Comparison of ENCODE assay signal across 8 mouse cellular contexts in genomic region chr8:70585258-70585652, GRCm38 (mm10). TPM values are rescaled to one million over a fixed set of nuclear protein-coding genes. Genes with fewer than 3 reads are reported as not detected.
A peak's percentile ranks its signal among the peaks of the same experiment; 100 is the strongest.
DNase-seq lines count a peak whose midpoint lies in the region; ATAC-seq lines count a peak whose summit lies in the region.

No protein-coding gene starts in this region.

- H3K27me3 ChIP-seq in forebrain, embryonic 10.5 days (ENCODE audit: poor library complexity, severe bottlenecking) = no peaks in the 10 kb centered on the region
- no peaks in the 10 kb centered on the region for H3K27me3 ChIP-seq in hindbrain, embryonic 11.5 days (ENCODE audit: control insufficient read depth, insufficient read depth, low read length)
- no peaks in the 10 kb centered on the region for H3K27me3 ChIP-seq in limb, embryonic 12.5 days
- H3K27me3 ChIP-seq in midbrain, embryonic 14.5 days (ENCODE audit: control insufficient read depth, insufficient read depth, low read length) = no peaks in the 10 kb centered on the region

- ATAC-seq in hindbrain, embryonic 11.5 days (ENCODE audit: low FRiP score) = peak; percentile 58; the same call in 1 of the 2 replicates
- 0 out of 2 replicates have a peak, but pooled peaks have one; percentile 13 for ATAC-seq in limb, embryonic 12.5 days (ENCODE audit: insufficient number of reproducible peaks, insufficient read depth, low FRiP score, low TSS enrichment, low read depth)
- peak; percentile 46 for ATAC-seq in midbrain, embryonic 14.5 days (ENCODE audit: low FRiP score, low TSS enrichment)

- H3K36me3 ChIP-seq in forebrain, embryonic 10.5 days (replicated peaks) = peaks cover 99% of the 10 kb centered on the region
- H3K36me3 ChIP-seq in hindbrain, embryonic 11.5 days (ENCODE audit: control insufficient read depth, insufficient read depth, low read length) = peaks cover 10% of the 10 kb centered on the region
- H3K36me3 ChIP-seq in limb, embryonic 12.5 days = peaks cover 98% of the 10 kb centered on the region
- H3K36me3 ChIP-seq in midbrain, embryonic 14.5 days (ENCODE audit: control insufficient read depth, insufficient read depth, low read length) = peaks cover 88% of the 10 kb centered on the region

- H3K9ac ChIP-seq in hindbrain, embryonic 11.5 days (ENCODE audit: low read depth, low read length) = no peak overlapping the region
- no peak overlapping the region for H3K9ac ChIP-seq in limb, embryonic 12.5 days (replicated peaks)
- H3K9ac ChIP-seq in midbrain, embryonic 14.5 days (replicated peaks; ENCODE audit: low read length) = no peak overlapping the region

- H3K4me1 ChIP-seq in forebrain, embryonic 10.5 days = no peaks in the 10 kb centered on the region
- H3K4me1 ChIP-seq in hindbrain, embryonic 11.5 days (replicated peaks; ENCODE audit: control insufficient read depth, insufficient read depth, low read length) = no peaks in the 10 kb centered on the region
- H3K4me1 ChIP-seq in limb, embryonic 12.5 days (replicated peaks) = no peaks in the 10 kb centered on the region
- H3K4me1 ChIP-seq in midbrain, embryonic 14.5 days (ENCODE audit: control insufficient read depth, insufficient read depth, low read length) = no peaks in the 10 kb centered on the region

- WGBS in forebrain, embryonic 10.5 days = 39% methylated on average over 7 of the region's 7 CpGs
- 47% methylated on average over 7 of the region's 7 CpGs for WGBS in hindbrain, embryonic 11.5 days
- 47% methylated on average over 7 of the region's 7 CpGs for WGBS in limb, embryonic 12.5 days
- 33% methylated on average over 7 of the region's 7 CpGs for WGBS in midbrain, embryonic 14.5 days

- peak overlapping the region; percentile 44; the same call in 1 of the 2 replicates for H3K27ac ChIP-seq in forebrain, embryonic 10.5 days
- no peak overlapping the region for H3K27ac ChIP-seq in hindbrain, embryonic 11.5 days (ENCODE audit: low read depth, low read length)
- H3K27ac ChIP-seq in limb, embryonic 12.5 days = no peak overlapping the region
- no peak overlapping the region for H3K27ac ChIP-seq in midbrain, embryonic 14.5 days (replicated peaks; ENCODE audit: low read depth, low read length)

- H3K4me2 ChIP-seq in hindbrain, embryonic 11.5 days (replicated peaks; ENCODE audit: low read depth, low read length) = no peak overlapping the region
- H3K4me2 ChIP-seq in limb, embryonic 12.5 days = no peak overlapping the region
- H3K4me2 ChIP-seq in midbrain, embryonic 14.5 days (ENCODE audit: low read length) = no peak overlapping the region

- H3K4me3 ChIP-seq in forebrain, embryonic 10.5 days = no peak overlapping the region
- H3K4me3 ChIP-seq in hindbrain, embryonic 11.5 days (ENCODE audit: low read depth, low read length) = no peak overlapping the region
- no peak overlapping the region for H3K4me3 ChIP-seq in limb, embryonic 12.5 days (replicated peaks)
- no peak overlapping the region for H3K4me3 ChIP-seq in midbrain, embryonic 14.5 days (replicated peaks; ENCODE audit: low read depth, low read length)

- no peaks in the 10 kb centered on the region for H3K9me3 ChIP-seq in forebrain, embryonic 10.5 days
- H3K9me3 ChIP-seq in hindbrain, embryonic 11.5 days (ENCODE audit: control insufficient read depth, low read length) = no peaks in the 10 kb centered on the region
- no peaks in the 10 kb centered on the region for H3K9me3 ChIP-seq in limb, embryonic 12.5 days
- H3K9me3 ChIP-seq in midbrain, embryonic 14.5 days (ENCODE audit: control insufficient read depth, low read length) = no peaks in the 10 kb centered on the region

- DNase-seq in ovary, postnatal 36 days (ENCODE audit: low spot score) = peak; percentile 74
- DNase-seq in ovary, adult 18-20 months (ENCODE audit: low spot score) = no peak
- DNase-seq in adrenal gland, adult 2 months = peak; percentile 84
- no peak for DNase-seq in forebrain, embryonic 10.5 days (ENCODE audit: extremely low spot score, low spot score)
- peak; percentile 65 for DNase-seq in hindbrain, embryonic 11.5 days (ENCODE audit: low spot score)
- peak; percentile 66 for DNase-seq in midbrain, embryonic 14.5 days
- DNase-seq in thymus, postnatal 4 days = peak; percentile 77

RNA-seq across cellular contexts. Expression of gene Isyna1, which starts 8.9 kb away (rescaled TPM):
- 100 to 1,000 TPM; 103 to 199 TPM for total RNA-seq in adrenal gland, adult 2 months (2021)
- 344 and 376 TPM in 2 replicates for polyA plus RNA-seq in adrenal gland, adult 2 months (2012; rRNA removed)
- polyA plus RNA-seq in forebrain, embryonic 10.5 days (2016; fragmentation: Nextera tagmentation; extraction: Ambion mirVana) = 166 and 170 TPM in 2 replicates
- polyA plus RNA-seq in hindbrain, embryonic 11.5 days (2014; fragmentation: Nextera tagmentation; extraction: Ambion mirVana) = 57.9 and 65.1 TPM in 2 replicates
- 177 and 180 TPM in 2 replicates for polyA plus RNA-seq in limb, embryonic 12.5 days (2016; fragmentation: Nextera tagmentation; extraction: Ambion mirVana)
- polyA plus RNA-seq in midbrain, embryonic 14.5 days (2014; fragmentation: Nextera tagmentation; extraction: Ambion mirVana) = 91.9 and 101 TPM in 2 replicates

RNA-seq across cellular contexts. Expression of gene Ssbp4, which starts 23.4 kb away (rescaled TPM):
- total RNA-seq in adrenal gland, adult 2 months (2021) = 100 to 1,000 TPM in 1 of 2 experiments, 10 to 100 TPM in 1; 76.2 to 110 TPM
- 476 and 593 TPM in 2 replicates for polyA plus RNA-seq in adrenal gland, adult 2 months (2012; rRNA removed)
- polyA plus RNA-seq in forebrain, embryonic 10.5 days (2016; fragmentation: Nextera tagmentation; extraction: Ambion mirVana) = 74.4 and 84.1 TPM in 2 replicates
- 126 and 129 TPM in 2 replicates for polyA plus RNA-seq in hindbrain, embryonic 11.5 days (2014; fragmentation: Nextera tagmentation; extraction: Ambion mirVana)
- polyA plus RNA-seq in limb, embryonic 12.5 days (2016; fragmentation: Nextera tagmentation; extraction: Ambion mirVana) = 137 and 151 TPM in 2 replicates
- 172 and 213 TPM in 2 replicates for polyA plus RNA-seq in midbrain, embryonic 14.5 days (2014; fragmentation: Nextera tagmentation; extraction: Ambion mirVana)

RNA-seq across cellular contexts. Expression of gene Lrrc25, which starts 30.7 kb away (rescaled TPM):
- total RNA-seq in adrenal gland, adult 2 months (2021) = 1 to 10 TPM; 1.8 to 3.6 TPM
- polyA plus RNA-seq in adrenal gland, adult 2 months (2012; rRNA removed) = 8.4 and 11.1 TPM in 2 replicates
- 0.49 and 0.87 TPM in 2 replicates for polyA plus RNA-seq in forebrain, embryonic 10.5 days (2016; fragmentation: Nextera tagmentation; extraction: Ambion mirVana)
- 0.85 and 0.97 TPM in 2 replicates for polyA plus RNA-seq in hindbrain, embryonic 11.5 days (2014; fragmentation: Nextera tagmentation; extraction: Ambion mirVana)
- polyA plus RNA-seq in limb, embryonic 12.5 days (2016; fragmentation: Nextera tagmentation; extraction: Ambion mirVana) = 0.76 and 1.2 TPM in 2 replicates
- 0.34 and 1.1 TPM in 2 replicates for polyA plus RNA-seq in midbrain, embryonic 14.5 days (2014; fragmentation: Nextera tagmentation; extraction: Ambion mirVana)

RNA-seq across cellular contexts. Expression of gene Ell, which starts 46.0 kb away (rescaled TPM):
- 10 to 100 TPM; 26.1 to 29.6 TPM for total RNA-seq in adrenal gland, adult 2 months (2021)
- polyA plus RNA-seq in adrenal gland, adult 2 months (2012; rRNA removed) = 31.1 and 36.1 TPM in 2 replicates
- polyA plus RNA-seq in forebrain, embryonic 10.5 days (2016; fragmentation: Nextera tagmentation; extraction: Ambion mirVana) = 20.8 and 22.7 TPM in 2 replicates
- 15.4 and 16.5 TPM in 2 replicates for polyA plus RNA-seq in hindbrain, embryonic 11.5 days (2014; fragmentation: Nextera tagmentation; extraction: Ambion mirVana)
- polyA plus RNA-seq in limb, embryonic 12.5 days (2016; fragmentation: Nextera tagmentation; extraction: Ambion mirVana) = 18.7 and 21.2 TPM in 2 replicates
- polyA plus RNA-seq in midbrain, embryonic 14.5 days (2014; fragmentation: Nextera tagmentation; extraction: Ambion mirVana) = 14.9 and 17.1 TPM in 2 replicates

RNA-seq across cellular contexts. Expression of gene Gdf15, which starts 47.0 kb away (rescaled TPM):
- total RNA-seq in adrenal gland, adult 2 months (2021) = 10 to 100 TPM in 1 of 2 experiments, 1 to 10 TPM in 1; 1.3 to 44.6 TPM
- 18.5 and 22.2 TPM in 2 replicates for polyA plus RNA-seq in adrenal gland, adult 2 months (2012; rRNA removed)
- not detected in 2 replicates for polyA plus RNA-seq in forebrain, embryonic 10.5 days (2016; fragmentation: Nextera tagmentation; extraction: Ambion mirVana)
- not detected in 2 replicates for polyA plus RNA-seq in hindbrain, embryonic 11.5 days (2014; fragmentation: Nextera tagmentation; extraction: Ambion mirVana)
- 0.15 TPM in 1 of 2 replicates, not detected in the other for polyA plus RNA-seq in limb, embryonic 12.5 days (2016; fragmentation: Nextera tagmentation; extraction: Ambion mirVana)
- 0.16 and 0.20 TPM in 2 replicates for polyA plus RNA-seq in midbrain, embryonic 14.5 days (2014; fragmentation: Nextera tagmentation; extraction: Ambion mirVana)

Comparison
In these comparisons a context has a peak if more than half of its experiments do, and no peak if none do; other contexts are left out.
1. DNase-seq: peak in ovary, postnatal 36 days (single experiment), adrenal gland, adult 2 months (single experiment), hindbrain, embryonic 11.5 days (single experiment), midbrain, embryonic 14.5 days (single experiment) and thymus, postnatal 4 days (single experiment); none in ovary, adult 18-20 months (single experiment) and forebrain, embryonic 10.5 days (single experiment).
2. Peak in every context shown above with its lines, with median percentiles within 50 percentile points of each other: ATAC-seq.